Mouse (Mus musculus) lung, postnatal 0 days (tissue): ENCODE measurements around the gene Nyap1. TPM values are rescaled to one million over a fixed set of nuclear protein-coding genes. Genes with fewer than 3 reads are reported as not detected.

Source experiments
- ATAC-seq: fragments of 200-750 bp; cut with Nextera tagmentation; 2 replicates; pipeline ENCODE4 v1.8.0; 2017; ENCODE audit warnings: moderate library complexity
- DNase-seq: peaks from one replicate; pipeline ENCODE4 v3.0.0-alpha.2; 2016; ENCODE audit warnings: low spot score
- H3K27ac ChIP-seq: fragments of 300-500 bp; sonication (generic); 2 replicates; pipeline ENCODE4 v1.5.1; 2014; ENCODE audit warnings: antibody characterized with exemption, mild to moderate bottlenecking, low read length, mixed read lengths
- H3K27me3 ChIP-seq: fragments of 300-500 bp; sonication (generic); replicated peaks from 2 replicates; pipeline ENCODE4 v1.6.1; 2014; ENCODE audit warnings: low read length, mixed read lengths; ENCODE audit not compliant: insufficient read depth
- H3K36me3 ChIP-seq: fragments of 300-500 bp; sonication (generic); 2 replicates; pipeline ENCODE4 v1.6.1; 2014; ENCODE audit warnings: low read length, mixed read lengths; ENCODE audit not compliant: insufficient read depth
- H3K4me1 ChIP-seq: fragments of 300-500 bp; sonication (generic); 2 replicates; pipeline ENCODE4 v1.6.1; 2014; ENCODE audit warnings: antibody characterized with exemption, low read depth, low read length, mixed read lengths; ENCODE audit not compliant: insufficient read depth
- H3K4me2 ChIP-seq: fragments of 300-500 bp; sonication (generic); replicated peaks from 2 replicates; pipeline ENCODE4 v1.6.1; 2014; ENCODE audit warnings: low read depth, mild to moderate bottlenecking, low read length, moderate library complexity, mixed read lengths
- H3K4me3 ChIP-seq: fragments of 300-500 bp; sonication (generic); 2 replicates; pipeline ENCODE4 v1.5.1; 2014; ENCODE audit warnings: low read depth, low read length
- H3K9ac ChIP-seq: fragments of 300-500 bp; sonication (generic); replicated peaks from 2 replicates; pipeline ENCODE4 v1.6.1; 2014; ENCODE audit warnings: low read depth, mild to moderate bottlenecking
- H3K9me3 ChIP-seq: fragments of 300-500 bp; sonication (generic); 2 replicates; pipeline ENCODE4 v1.6.1; 2016; ENCODE audit warnings: low read length, mixed read lengths
- CTCF ChIP-seq: IDR thresholded peaks from 2 replicates; pipeline ENCODE4 v1.5.1; 2016; ENCODE audit warnings: antibody characterized with exemption, mild to moderate bottlenecking
- EP300 ChIP-seq: IDR thresholded peaks from 2 replicates; pipeline ENCODE4 v1.6.1; 2016; ENCODE audit warnings: antibody characterized with exemption, mild to moderate bottlenecking, control low read depth
- WGBS: fragments of 180-500 bp; shearing (Covaris S2); extraction: QIAGEN DNeasy Blood & Tissue Kit; methylation state at CpG from one replicate; pipeline ENCODE4 v1.1.7; 2014; 5-methylcytosine and 5-hydroxymethylcytosine counted together
- polyA plus RNA-seq: library from polyadenylated mRNA; unstranded; fragments of >200 nt; fragmentation: Nextera tagmentation; extraction: Ambion mirVana; gene quantifications from 2 replicates; pipeline ENCODE4 v1.2.1, GENCODE M21; 2015

The Nyap1 gene
- polyA plus RNA-seq, 1 experiment from 2014 or later = 0.51 TPM

DNA sequence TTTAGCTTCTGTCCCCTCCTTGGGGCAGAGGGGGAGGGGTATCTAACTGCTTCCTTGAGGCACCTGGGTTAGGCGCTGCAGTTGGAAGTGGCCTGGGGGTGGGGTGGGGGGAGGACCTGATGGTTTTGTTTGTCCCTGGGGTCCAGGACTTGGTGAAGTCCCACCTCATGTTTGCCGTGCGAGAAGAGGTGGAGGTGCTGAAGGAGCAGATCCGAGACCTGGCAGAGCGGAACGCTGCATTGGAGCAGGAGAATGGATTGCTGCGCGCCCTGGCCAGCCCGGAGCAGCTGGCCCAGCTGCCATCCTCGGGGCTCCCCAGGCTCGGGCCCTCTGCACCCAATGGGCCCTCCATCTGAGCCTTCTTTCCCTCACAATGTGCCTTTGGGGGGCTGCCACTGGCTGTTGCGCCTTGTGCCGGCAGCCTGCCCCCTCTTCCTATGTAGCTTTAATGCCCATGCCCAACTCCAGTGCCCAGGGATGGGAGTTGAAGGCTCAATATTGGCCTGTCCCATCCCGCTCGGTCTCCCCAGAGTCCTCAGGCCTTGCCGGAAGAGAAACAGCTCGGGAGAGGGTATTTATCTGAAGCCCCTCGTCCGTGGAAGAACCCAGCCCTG is 17.6 kb upstream of the Nyap1 start:
- Histone ChIP-seq H3K9ac (no peak overlapping the region), H3K36me3 (0 out of 2 replicates have a peak, but pooled peaks cover 3% of the 10 kb centered on the region), H3K9me3 (no peaks in the 10 kb centered on the region), H3K4me3 (no peak overlapping the region), H3K4me1 (peaks cover 5% of the 10 kb centered on the region), H3K27me3 (no peaks in the 10 kb centered on the region), H3K4me2 (no peak overlapping the region), H3K27ac (peak overlapping the region; percentile 32; the same call in 1 of the 2 replicates)
- no peak for TF ChIP-seq EP300
- ATAC-seq = no peak
- DNase-seq = no peak
- WGBS = 86% methylated on average over 19 of the region's 19 CpGs

- no peak overlapping the region for H3K27ac ChIP-seq
These were observed 16.5 kb upstream of the Nyap1 start for GRCm38 (mm10) chr5:137757887-137758286.

DNA sequence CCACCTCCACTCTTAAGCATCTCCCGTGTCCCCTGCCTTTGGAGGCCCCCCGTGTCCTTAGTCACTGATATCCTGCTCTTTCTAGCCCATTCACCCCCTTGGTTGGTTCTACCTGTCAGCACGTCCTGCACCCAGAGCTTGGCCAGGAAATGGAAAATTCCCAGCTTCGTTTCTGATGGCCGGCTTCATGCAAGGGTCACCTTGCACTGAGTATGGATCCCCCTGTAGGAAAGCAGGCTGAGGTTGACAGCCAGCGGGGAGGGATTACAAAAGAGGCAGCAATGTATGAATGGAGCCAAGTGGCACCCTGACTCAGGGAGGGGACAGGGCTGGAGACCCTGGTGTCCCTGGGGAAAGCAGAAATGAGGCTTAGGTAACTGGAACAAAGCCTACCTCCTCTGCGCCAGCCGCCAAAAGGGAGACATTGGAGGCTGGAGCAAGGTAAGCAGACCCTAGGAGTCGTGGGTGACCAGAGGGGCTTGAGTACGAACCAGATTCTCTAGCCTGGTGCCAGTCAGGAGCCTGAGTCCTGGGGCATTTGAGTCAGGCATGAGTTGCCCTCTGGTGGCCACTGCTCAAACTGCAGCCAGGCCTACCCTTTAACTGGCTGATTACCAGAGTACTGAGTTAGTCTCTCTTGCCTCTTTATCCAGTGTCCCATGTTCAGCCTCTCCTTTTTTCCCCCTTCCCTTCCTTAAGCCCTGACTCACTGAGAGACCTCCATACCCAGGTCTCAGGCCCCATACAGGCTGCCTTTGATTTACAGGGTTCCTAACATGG is 15.7 kb upstream of the Nyap1 start:
- no peaks in the 10 kb centered on the region for H3K27me3 ChIP-seq
- peak; percentile 97 for TF ChIP-seq CTCF
- no peak for TF ChIP-seq EP300
- WGBS = 48% methylated on average over 10 of the region's 10 CpGs
- DNase-seq = peak; percentile 84
- H3K9ac ChIP-seq = no peak overlapping the region
- peaks cover 8% of the 10 kb centered on the region; the same call in 1 of the 2 replicates for H3K36me3 ChIP-seq
- ATAC-seq = peak; percentile 46
- H3K9me3 ChIP-seq = no peaks in the 10 kb centered on the region
- peaks cover 9% of the 10 kb centered on the region for H3K4me1 ChIP-seq
- no peak overlapping the region for H3K27ac ChIP-seq
- no peak overlapping the region for H3K4me2 ChIP-seq
- H3K4me3 ChIP-seq = no peak overlapping the region

More at GRCm38 (mm10) chr5:137757887-137758286, 16.5 kb upstream of the Nyap1 start:
- no peaks in the 10 kb centered on the region for H3K27me3 ChIP-seq
- H3K4me2 ChIP-seq = no peak overlapping the region
- no peak overlapping the region; the same call in 1 of the 2 replicates for H3K9ac ChIP-seq
- peaks cover 7% of the 10 kb centered on the region for H3K4me1 ChIP-seq
- no peak overlapping the region for H3K4me3 ChIP-seq
- no peak for DNase-seq
- TF ChIP-seq EP300 (no peak), CTCF (no peak)
- 0 out of 2 replicates have a peak, but pooled peaks cover 3% of the 10 kb centered on the region for H3K36me3 ChIP-seq
- no peak for ATAC-seq
- WGBS = 41% methylated on average over 6 of the region's 6 CpGs
- H3K9me3 ChIP-seq = no peaks in the 10 kb centered on the region

GRCm38 (mm10) chr5:137756106-137756505 is 14.7 kb upstream of the Nyap1 start:
- no peak overlapping the region for H3K4me2 ChIP-seq
- H3K27ac ChIP-seq = no peak overlapping the region
- TF ChIP-seq EP300 (no peak), CTCF (no peak)
- no peaks in the 10 kb centered on the region for H3K27me3 ChIP-seq
- H3K4me1 ChIP-seq = peaks cover 9% of the 10 kb centered on the region
- DNase-seq (peak; percentile 57), ATAC-seq (peak; percentile 18; the same call in 1 of the 2 replicates)
- H3K9me3 ChIP-seq = no peaks in the 10 kb centered on the region
- H3K36me3 ChIP-seq = peaks cover 16% of the 10 kb centered on the region; the same call in 1 of the 2 replicates
- no peak overlapping the region for H3K4me3 ChIP-seq
- no peak overlapping the region for H3K9ac ChIP-seq
- WGBS = 46% methylated on average over 3 of the region's 3 CpGs

DNA sequence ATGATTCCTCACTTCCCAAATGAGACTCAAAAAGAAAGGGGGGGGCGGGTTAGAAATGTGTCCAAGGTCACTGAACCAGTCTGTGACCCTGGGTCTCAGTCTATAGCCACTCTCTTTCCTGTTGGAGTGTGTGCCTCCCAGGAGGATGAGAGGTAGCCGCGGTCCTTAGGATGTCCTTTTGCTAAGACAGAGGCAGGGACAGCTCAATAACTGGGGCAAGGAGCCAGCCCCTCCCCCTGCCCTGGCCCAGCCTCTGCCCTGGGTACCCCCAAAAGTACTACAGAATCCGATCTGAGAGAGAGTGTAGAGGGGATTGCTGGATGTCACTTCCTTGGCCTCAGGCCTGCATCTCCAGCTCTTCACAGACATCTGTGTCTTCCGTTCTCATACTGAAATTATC is 14.0 kb upstream of the Nyap1 start:
- DNase-seq (no peak), ATAC-seq (no peak)
- H3K36me3 ChIP-seq = peaks cover 16% of the 10 kb centered on the region; the same call in 1 of the 2 replicates
- no peak overlapping the region for H3K4me2 ChIP-seq
- H3K9ac ChIP-seq = no peak overlapping the region
- no peaks in the 10 kb centered on the region for H3K9me3 ChIP-seq
- H3K4me1 ChIP-seq = peaks cover 9% of the 10 kb centered on the region
- WGBS = 81% methylated on average over 5 of the region's 5 CpGs
- TF ChIP-seq CTCF (no peak), EP300 (no peak)
- no peak overlapping the region for H3K4me3 ChIP-seq
- peak overlapping the region; percentile 1; the same call in 1 of the 2 replicates for H3K27ac ChIP-seq
- H3K27me3 ChIP-seq = no peaks in the 10 kb centered on the region

DNA sequence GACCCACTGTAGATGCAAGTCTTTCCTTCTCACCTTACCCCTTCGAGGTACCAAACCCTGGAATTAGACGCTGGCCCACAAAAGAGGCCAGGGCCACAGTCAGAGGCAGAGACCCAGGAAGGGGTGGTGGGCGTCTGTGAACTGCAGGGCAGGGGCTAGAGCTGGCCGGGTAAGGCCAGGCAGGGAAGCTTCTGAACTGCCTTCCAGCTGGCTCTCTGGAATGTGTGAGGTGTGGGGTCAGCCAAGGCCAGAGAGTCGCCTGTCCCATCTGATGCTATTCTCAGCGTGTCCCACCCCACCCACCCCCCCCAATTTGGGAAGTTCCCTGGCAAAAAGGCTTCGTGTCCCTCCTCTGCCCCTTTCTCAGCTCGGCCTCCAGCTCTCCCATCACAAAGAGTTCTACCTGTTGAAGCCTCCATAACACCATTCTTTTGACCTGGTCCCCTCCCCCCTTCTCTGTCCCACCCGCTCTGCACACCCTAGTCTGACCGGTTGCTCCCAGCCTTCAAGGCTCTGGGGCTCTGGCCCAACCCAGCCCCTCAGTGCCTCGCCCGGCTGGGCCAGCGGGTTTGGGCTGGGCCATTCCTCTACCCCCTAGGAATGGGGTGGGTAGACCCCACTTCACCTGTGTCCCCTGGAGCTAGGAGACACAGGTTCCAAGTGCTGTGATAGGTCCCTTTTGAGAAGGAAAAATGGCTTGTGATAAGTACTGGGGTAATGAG is 11.9 kb upstream of the Nyap1 start:
- H3K36me3 ChIP-seq = peaks cover 12% of the 10 kb centered on the region; the same call in 1 of the 2 replicates
- peaks cover 12% of the 10 kb centered on the region for H3K4me1 ChIP-seq
- DNase-seq (peak; percentile 12), ATAC-seq (peak; percentile 12; the same call in 1 of the 2 replicates)
- H3K9ac ChIP-seq = no peak overlapping the region
- H3K4me2 ChIP-seq = no peak overlapping the region
- H3K27ac ChIP-seq = 0 out of 2 replicates have a peak overlapping the region, but pooled peaks have one; percentile 14
- H3K9me3 ChIP-seq = no peaks in the 10 kb centered on the region
- H3K27me3 ChIP-seq = no peaks in the 10 kb centered on the region
- TF ChIP-seq EP300 (no peak), CTCF (no peak)
- H3K4me3 ChIP-seq = no peak overlapping the region
- WGBS = 60% methylated on average over 10 of the region's 13 CpGs
